Mouse (Mus musculus) midbrain, embryonic 16.5 days (tissue): ENCODE results near the gene Mid1. TPM values are rescaled to one million over a fixed set of nuclear protein-coding genes. Genes with fewer than 3 reads are reported as not detected.
"Not testable (repeated sequence)": the region's sequence is repeated elsewhere in the genome, so short reads cannot be mapped to it uniquely, and the experiment has no call there.

Experiments used
- ATAC-seq: fragments of 200-750 bp; cut with Nextera tagmentation; 2 replicates; pipeline ENCODE4 v1.8.0; 2017; ENCODE audit warnings: moderate TSS enrichment
- H3K27ac ChIP-seq: fragments of 300-500 bp; sonication (generic); 2 replicates; pipeline ENCODE4 v1.5.1; 2014; ENCODE audit warnings: mild to moderate bottlenecking, low read length, mixed read lengths
- H3K27me3 ChIP-seq: fragments of 300-500 bp; sonication (generic); 2 replicates; pipeline ENCODE4 v1.6.1; 2014; ENCODE audit warnings: low read depth, low read length, mixed read lengths; ENCODE audit not compliant: control insufficient read depth, insufficient read depth
- H3K36me3 ChIP-seq: fragments of 300-500 bp; sonication (generic); 2 replicates; pipeline ENCODE4 v1.6.1; 2014; ENCODE audit warnings: mild to moderate bottlenecking, low read length, moderate library complexity, mixed read lengths; ENCODE audit not compliant: control insufficient read depth, insufficient read depth
- H3K4me1 ChIP-seq: fragments of 300-500 bp; sonication (generic); 2 replicates; pipeline ENCODE4 v1.6.1; 2014; ENCODE audit warnings: mild to moderate bottlenecking, low read length, mixed read lengths; ENCODE audit not compliant: control insufficient read depth, insufficient read depth
- H3K4me2 ChIP-seq: fragments of 300-500 bp; sonication (generic); 2 replicates; pipeline ENCODE4 v1.6.1; 2014; ENCODE audit warnings: mild to moderate bottlenecking, low read length, mixed read lengths
- H3K4me3 ChIP-seq: fragments of 300-500 bp; sonication (generic); 2 replicates; pipeline ENCODE4 v1.5.1; 2014; ENCODE audit warnings: low read depth, mild to moderate bottlenecking, low read length, moderate library complexity, mixed read lengths
- H3K9ac ChIP-seq: fragments of 300-500 bp; sonication (generic); 2 replicates; pipeline ENCODE4 v1.6.1; 2014; ENCODE audit warnings: low read depth, low read length, mixed read lengths
- H3K9me3 ChIP-seq: fragments of 300-500 bp; sonication (generic); replicated peaks from 2 replicates; pipeline ENCODE4 v1.6.1; 2014; ENCODE audit warnings: mild to moderate bottlenecking, low read length, mixed read lengths; ENCODE audit not compliant: control insufficient read depth, poor library complexity, severe bottlenecking
- WGBS: fragments of 180-500 bp; shearing (Covaris S2); extraction: QIAGEN DNeasy Blood & Tissue Kit; methylation state at CpG from one replicate; pipeline ENCODE4 v1.1.7; 2014; 5-methylcytosine and 5-hydroxymethylcytosine counted together
- polyA plus RNA-seq: library from polyadenylated mRNA; unstranded; fragments of >200 nt; fragmentation: Nextera tagmentation; extraction: Ambion mirVana; gene quantifications from 2 replicates; pipeline ENCODE4 v1.2.1, GENCODE M21; 2015

Mid1 gene
- polyA plus RNA-seq, 1 experiment from 2014 or later = 4.9 TPM

GRCm38 (mm10) chrX:170007375-170008178 lies 322.6 kb downstream of the Mid1 start:
- H3K4me1 ChIP-seq, H3K9ac ChIP-seq, H3K27ac ChIP-seq, H3K4me3 ChIP-seq, H3K27me3 ChIP-seq, ATAC-seq, H3K4me2 ChIP-seq: not testable (repeated sequence)
- H3K9me3 ChIP-seq = peaks cover 17% of the 10 kb centered on the region
- peaks cover 11% of the 10 kb centered on the region for H3K36me3 ChIP-seq
- whole genome bisulfite sequencing = 44% methylated on average over 2 of the region's 2 CpGs

GRCm38 (mm10) chrX:170008179-170008467 lies 323.1 kb downstream of the Mid1 start:
- ATAC-seq, H3K9ac ChIP-seq, H3K4me2 ChIP-seq, H3K4me3 ChIP-seq, H3K27ac ChIP-seq, H3K27me3 ChIP-seq, H3K4me1 ChIP-seq: not testable (repeated sequence)
- Histone ChIP-seq H3K36me3 (peaks cover 11% of the 10 kb centered on the region), H3K9me3 (peaks cover 17% of the 10 kb centered on the region)

- 24% methylated on average over 3 of the region's 3 CpGs for WGBS
- H3K4me2 ChIP-seq = not testable (repeated sequence)
- H3K36me3 ChIP-seq = peaks cover 11% of the 10 kb centered on the region
Measured at GRCm38 (mm10) chrX:170008584-170008983, 323.6 kb downstream of the Mid1 start.

GRCm38 (mm10) chrX:170009016-170009750 lies 324.2 kb downstream of the Mid1 start, which contains the start of gene Gm21887:
TSS of gene Gm21887 (plus strand) at chrX:170009659.
- 62% methylated on average over 116 of the region's 118 CpGs for WGBS
- peak; percentile 90 for ATAC-seq
- peak within 1 kb of the TSS; percentile 16 for H3K9ac ChIP-seq
- not testable (repeated sequence) for H3K4me1 ChIP-seq, H3K27me3 ChIP-seq, H3K4me2 ChIP-seq
- H3K36me3 ChIP-seq = peaks cover 11% of the 10 kb centered on the region
- peak within 1 kb of the TSS; percentile 28 for H3K27ac ChIP-seq
- peak within 1 kb of the TSS; percentile 40 for H3K4me3 ChIP-seq
- peaks cover 17% of the 10 kb centered on the region for H3K9me3 ChIP-seq

More at GRCm38 (mm10) chrX:170008584-170008983, 323.6 kb downstream of the Mid1 start:
- H3K4me3 ChIP-seq, H3K9ac ChIP-seq, H3K27ac ChIP-seq, H3K4me1 ChIP-seq, H3K27me3 ChIP-seq, ATAC-seq: not testable (repeated sequence)
- peaks cover 17% of the 10 kb centered on the region for H3K9me3 ChIP-seq

- WGBS = 50% methylated on average over 25 of the region's 25 CpGs
Measured at GRCm38 (mm10) chrX:170009801-170010221, 324.8 kb downstream of the Mid1 start.

GRCm38 (mm10) chrX:170010581-170011528 lies 325.9 kb downstream of the Mid1 start:
- peak; percentile 37 for ATAC-seq
- WGBS = 81% methylated on average over 97 of the region's 97 CpGs
- not testable (repeated sequence) for H3K27me3 ChIP-seq, H3K4me1 ChIP-seq, H3K4me3 ChIP-seq, H3K27ac ChIP-seq, H3K9ac ChIP-seq, H3K4me2 ChIP-seq
- Histone ChIP-seq H3K36me3 (peaks cover 11% of the 10 kb centered on the region), H3K9me3 (peaks cover 17% of the 10 kb centered on the region)

More at GRCm38 (mm10) chrX:170009801-170010221, 324.8 kb downstream of the Mid1 start:
- Histone ChIP-seq H3K36me3 (peaks cover 11% of the 10 kb centered on the region), H3K4me3 (peak overlapping the region; percentile 40), H3K27ac (peak overlapping the region; percentile 28), H3K9ac (peak overlapping the region; percentile 16), H3K9me3 (peaks cover 17% of the 10 kb centered on the region)
- ATAC-seq = peak; percentile 98
- not testable (repeated sequence) for H3K27me3 ChIP-seq, H3K4me2 ChIP-seq, H3K4me1 ChIP-seq

GRCm38 (mm10) chrX:170011529-170011879 lies 326.5 kb downstream of the Mid1 start:
- not testable (repeated sequence) for H3K4me1 ChIP-seq, H3K4me3 ChIP-seq, H3K27me3 ChIP-seq, H3K9ac ChIP-seq, ATAC-seq, H3K4me2 ChIP-seq, H3K27ac ChIP-seq
- H3K9me3 ChIP-seq = peaks cover 17% of the 10 kb centered on the region
- WGBS = 80% methylated on average over 1 of the region's 10 CpGs
- peaks cover 11% of the 10 kb centered on the region for H3K36me3 ChIP-seq

GRCm38 (mm10) chrX:170013421-170013820 lies 328.4 kb downstream of the Mid1 start:
- not testable (repeated sequence) for H3K9ac ChIP-seq, H3K27me3 ChIP-seq, H3K4me2 ChIP-seq, ATAC-seq, H3K4me3 ChIP-seq, H3K4me1 ChIP-seq, H3K27ac ChIP-seq
- H3K9me3 ChIP-seq = peaks cover 19% of the 10 kb centered on the region
- whole genome bisulfite sequencing = no CpG with 5 or more reads among the region's 13 CpGs
- peaks cover 14% of the 10 kb centered on the region for H3K36me3 ChIP-seq
